ENCODE assay signal across 8 mouse cellular contexts in genomic region chr16:10374254-10375011, GRCm38 (mm10). TPM values are rescaled to one million over a fixed set of nuclear protein-coding genes. Genes with fewer than 3 reads are reported as not detected.
DNase-seq lines count a peak whose midpoint lies in the region; ATAC-seq and TF ChIP-seq lines count a peak whose summit lies in the region.

No protein-coding gene starts in this region.

- H3K36me3 ChIP-seq in forebrain, embryonic 13.5 days (ENCODE audit: poor library complexity, severe bottlenecking), result no peaks in the 10 kb centered on the region
- H3K36me3 ChIP-seq in kidney, adult 2 months (ENCODE audit: control insufficient read depth, insufficient read depth, low read length), result no peaks in the 10 kb centered on the region

- peak in 1 of 2 experiments; percentile 18 for DNase-seq in cerebellum, adult 2 months
- no peak for DNase-seq in cerebellum, adult 11 months
- peak; percentile 9 for DNase-seq in MN1 (ENCODE audit: low spot score)
- DNase-seq in kidney, adult 2 months, result peak; percentile 53
- peak; percentile 56 for DNase-seq in lung, adult 2 months
- peak; percentile 82 for DNase-seq in retina, postnatal 1 day

- H3K4me3 ChIP-seq in cerebellum, adult 2 months (replicated peaks; ENCODE audit: insufficient read depth, low read depth, low read length), result peak overlapping the region; percentile 5
- peak overlapping the region; percentile 23 for H3K4me3 ChIP-seq in forebrain, embryonic 13.5 days
- no peak overlapping the region for H3K4me3 ChIP-seq in kidney, adult 2 months (ENCODE audit: insufficient read depth, low read depth, low read length)
- no peak overlapping the region for H3K4me3 ChIP-seq in lung, adult 2 months (replicated peaks; ENCODE audit: extremely low read depth, low read depth, low read length)

- WGBS in cerebellum, adult 2 months, result 15% methylated on average over 13 of the region's 13 CpGs
- WGBS in forebrain, embryonic 13.5 days, result 18% methylated on average over 13 of the region's 13 CpGs
- 29% methylated on average over 13 of the region's 13 CpGs for WGBS in kidney, adult 2 months
- WGBS in lung, adult 2 months, result 34% methylated on average over 13 of the region's 13 CpGs

- peak overlapping the region; percentile 37; the same call in 1 of the 2 replicates for H3K9ac ChIP-seq in forebrain, embryonic 13.5 days

- no peak overlapping the region for H3K27ac ChIP-seq in cerebellum, adult 2 months (ENCODE audit: insufficient read depth, low read length)
- H3K27ac ChIP-seq in forebrain, embryonic 13.5 days, result no peak overlapping the region
- H3K27ac ChIP-seq in kidney, adult 2 months (ENCODE audit: insufficient read depth, low read depth, low read length), result no peak overlapping the region

- no peak for TF ChIP-seq POLR2A in cerebellum, adult 2 months (IDR thresholded peaks at IDR 0.05; ENCODE audit: borderline replicate concordance, insufficient read depth, low read length)
- no peak for TF ChIP-seq POLR2A in kidney, adult 2 months (IDR thresholded peaks at IDR 0.05; ENCODE audit: low read depth, low read length)
- no peak for TF ChIP-seq POLR2A in lung, adult 2 months (IDR thresholded peaks at IDR 0.05; ENCODE audit: borderline replicate concordance, extremely low read depth, low read depth, low read length)

- H3K9me3 ChIP-seq in forebrain, embryonic 13.5 days (replicated peaks), result no peaks in the 10 kb centered on the region

- ATAC-seq in forebrain, embryonic 13.5 days, result peak; percentile 90
- ATAC-seq in activated CD4-positive, CD25-positive, alpha-beta regulatory T cell, adult 4 months, result no peak

- H3K4me1 ChIP-seq in cerebellum, adult 2 months (ENCODE audit: control insufficient read depth, insufficient read depth, low read length), result peaks cover 5% of the 10 kb centered on the region; the same call in 1 of the 2 replicates
- H3K4me1 ChIP-seq in forebrain, embryonic 13.5 days, result peaks cover 13% of the 10 kb centered on the region
- no peaks in the 10 kb centered on the region for H3K4me1 ChIP-seq in kidney, adult 2 months (ENCODE audit: control insufficient read depth, insufficient read depth, low read length)
- peaks cover 2% of the 10 kb centered on the region; the same call in 1 of the 2 replicates for H3K4me1 ChIP-seq in lung, adult 2 months (ENCODE audit: control insufficient read depth, insufficient read depth, low read length)

- H3K4me2 ChIP-seq in forebrain, embryonic 13.5 days, result peak overlapping the region; percentile 58

- no peaks in the 10 kb centered on the region for H3K27me3 ChIP-seq in cerebellum, adult 2 months (ENCODE audit: control insufficient read depth, insufficient read depth, low read length)
- H3K27me3 ChIP-seq in forebrain, embryonic 13.5 days, result no peaks in the 10 kb centered on the region
- no peaks in the 10 kb centered on the region for H3K27me3 ChIP-seq in kidney, adult 2 months (replicated peaks; ENCODE audit: control insufficient read depth, insufficient read depth, low read length)

- no peak for TF ChIP-seq CTCF in cerebellum, adult 2 months (IDR thresholded peaks at IDR 0.05; ENCODE audit: borderline replicate concordance, insufficient read depth, low read depth, low read length)
- TF ChIP-seq CTCF in kidney, adult 2 months (conservative IDR thresholded peaks at IDR 0.05; ENCODE audit: insufficient read depth, insufficient read length, low read depth, low read length), result no peak
- no peak for TF ChIP-seq CTCF in lung, adult 2 months (IDR thresholded peaks at IDR 0.05; ENCODE audit: insufficient read depth, low read length)

RNA-seq across cellular contexts. Expression of gene Tekt5, which starts 20.9 kb away (rescaled TPM):
- polyA plus RNA-seq in cerebellum, adult 2 months (2012; rRNA removed), result 14.7 and 20.3 TPM in 2 replicates
- polyA plus RNA-seq in forebrain, embryonic 13.5 days (2015; fragmentation: Nextera tagmentation; extraction: Ambion mirVana), result 0.74 and 1.4 TPM in 2 replicates
- polyA plus RNA-seq in kidney, adult 2 months (2012; rRNA removed), result 0.64 and 0.77 TPM in 2 replicates
- 6.8 and 9.2 TPM in 2 replicates for polyA plus RNA-seq in lung, adult 2 months (2012; rRNA removed)
- not detected for polyA plus RNA-seq in activated CD4-positive, CD25-positive, alpha-beta regulatory T cell, adult 4 months (2017; shearing (Covaris generic))

RNA-seq across cellular contexts. Expression of gene Nubp1, which starts 37.3 kb away (rescaled TPM):
- 30.0 and 30.8 TPM in 2 replicates for polyA plus RNA-seq in cerebellum, adult 2 months (2012; rRNA removed)
- polyA plus RNA-seq in forebrain, embryonic 13.5 days (2015; fragmentation: Nextera tagmentation; extraction: Ambion mirVana), result 51.9 and 56.4 TPM in 2 replicates
- 28.1 and 30.5 TPM in 2 replicates for polyA plus RNA-seq in kidney, adult 2 months (2012; rRNA removed)
- 25.9 and 31.0 TPM in 2 replicates for polyA plus RNA-seq in lung, adult 2 months (2012; rRNA removed)
- polyA plus RNA-seq in activated CD4-positive, CD25-positive, alpha-beta regulatory T cell, adult 4 months (2017; shearing (Covaris generic)), result 10 to 100 TPM; 68.5 to 77.0 TPM

Comparison
In these comparisons a context has a peak if more than half of its experiments do, and no peak if none do; other contexts are left out.
1. H3K4me3 ChIP-seq: peak in cerebellum, adult 2 months (single experiment) and forebrain, embryonic 13.5 days (single experiment); none in kidney, adult 2 months (single experiment) and lung, adult 2 months (single experiment).